Mouse (Mus musculus) adrenal gland, postnatal 4 days (tissue): ENCODE data around the gene Mrpl51. TPM values are rescaled to one million over a fixed set of nuclear protein-coding genes. Genes with fewer than 3 reads are reported as not detected.

Experiments used
- DNase-seq, 2 experiments: peaks; one replicate each; pipeline ENCODE4 v3.0.0; 2021 to 2022; ENCODE audit warnings: low spot score in 2 of 2, mixed read lengths in 2 of 2
- long read RNA-seq, 2 experiments: library from polyadenylated mRNA; stranded (forward); transcript quantifications; one replicate each; pipeline ENCODE4 v2.0.0; 2021
- total RNA-seq, 2 experiments: library from RNA; stranded (reverse); gene quantifications; 2 replicates each; pipeline ENCODE4 v1.2.3; 2021

The Mrpl51 gene
- 100 to 1,000 TPM; 155 to 168 TPM for total RNA-seq
- long read RNA-seq, experiment 1, transcript Mrpl51-201 (3 exons, 3,427 nt) = major isoform, 69 of 112 reads
- long read RNA-seq, experiment 1, transcript Mrpl51-202 (3 exons, 855 nt) = minor isoform, 6 of 112 reads
- long read RNA-seq, experiment 1, partial matches to known transcripts = 8 of 112 reads
- long read RNA-seq, experiment 1, other reads (novel, unspliced or antisense) = 29 of 112 reads
- long read RNA-seq, experiment 2, transcript Mrpl51-202 (3 exons, 855 nt) = minor isoform, 6 of 72 reads
- long read RNA-seq, experiment 2, transcript Mrpl51-201 (3 exons, 3,427 nt) = major isoform, 39 of 72 reads
- long read RNA-seq, experiment 2, partial matches to known transcripts = 26 of 72 reads
- long read RNA-seq, experiment 2, other reads (novel, unspliced or antisense) = 1 of 72 reads

DNA sequence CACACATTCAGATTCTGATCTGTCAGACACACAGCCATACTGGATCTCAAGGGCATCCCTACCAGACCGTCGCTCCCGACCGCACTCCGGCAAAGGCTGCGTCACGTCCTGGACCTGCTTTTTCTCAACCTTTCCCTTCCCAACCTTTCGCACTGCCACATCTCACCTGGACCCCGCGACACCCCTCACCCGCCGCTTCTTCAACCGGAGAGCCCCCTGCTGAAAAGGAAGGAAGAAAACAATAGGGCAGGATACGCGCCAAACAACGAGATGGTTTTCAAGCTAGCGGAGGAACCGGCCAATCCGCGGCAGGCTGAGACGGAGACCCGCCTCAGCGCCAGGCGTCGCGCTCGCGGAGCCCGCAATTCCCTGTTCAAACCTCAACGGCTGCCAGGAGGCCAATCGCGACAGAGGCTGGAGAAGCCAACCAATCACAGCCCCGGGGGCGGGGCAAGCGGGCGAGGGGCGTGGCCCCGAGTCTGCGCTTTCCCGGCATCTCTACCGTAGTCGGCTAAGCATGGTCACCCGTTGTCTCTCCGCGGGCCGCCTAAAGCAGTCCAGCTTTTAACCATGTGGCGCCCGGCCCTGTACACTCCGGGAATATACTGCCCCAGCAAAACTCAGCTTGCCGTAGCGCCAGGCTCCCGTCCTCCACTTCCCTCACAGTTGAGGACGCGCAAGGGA lies at the start of gene Mrpl51, which contains the start of gene Ncapd2:
TSS of gene Mrpl51 (plus strand) at position 470 of the 684 bp plus-strand sequence.
TSS of gene Ncapd2 (minus strand) at position 370 of the 684 bp plus-strand sequence.
- DNase-seq = peak; percentile 93 to 95

DNA sequence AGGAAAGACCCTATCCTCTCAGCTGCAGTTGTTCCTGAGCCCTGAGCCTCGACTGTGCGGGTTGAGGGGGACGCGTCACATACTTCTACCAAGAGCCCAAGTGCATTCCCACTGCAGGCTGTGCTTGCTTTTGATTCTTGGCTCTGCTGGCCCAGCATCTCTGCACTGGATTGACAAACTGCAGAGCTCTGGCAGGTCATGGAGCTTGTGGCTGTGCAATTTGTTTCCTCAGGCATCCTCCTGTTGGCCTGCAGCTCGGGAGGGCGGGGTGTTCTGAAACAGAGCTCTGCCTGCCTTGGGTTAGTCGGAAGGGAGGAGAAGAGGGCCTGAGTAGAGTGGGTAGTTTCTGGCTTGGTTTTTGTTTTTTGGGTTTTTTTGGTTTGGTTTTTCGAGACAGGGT lies 49.2 kb upstream of the Mrpl51 start:
- no peak for DNase-seq

DNA sequence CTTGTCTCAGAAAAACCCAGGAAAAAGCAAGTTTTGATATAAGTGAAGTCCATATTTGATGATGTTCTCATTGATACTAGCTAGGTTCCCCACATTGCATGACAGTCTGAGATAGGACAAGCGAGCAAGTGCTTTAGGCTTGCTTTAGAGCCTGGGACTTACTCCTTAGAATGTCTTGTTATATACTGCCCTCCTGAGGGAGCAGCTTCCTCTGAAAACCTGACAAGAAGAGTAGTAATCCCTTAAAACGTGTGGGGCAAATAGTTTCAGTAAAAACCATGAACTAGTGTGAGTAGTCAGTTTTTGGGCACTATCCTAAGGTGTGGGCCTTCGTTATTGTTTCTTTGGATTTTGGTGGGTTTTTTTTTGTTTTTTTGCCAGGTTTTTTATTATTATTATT lies 48.5 kb upstream of the Mrpl51 start:
- DNase-seq = no peak

DNA sequence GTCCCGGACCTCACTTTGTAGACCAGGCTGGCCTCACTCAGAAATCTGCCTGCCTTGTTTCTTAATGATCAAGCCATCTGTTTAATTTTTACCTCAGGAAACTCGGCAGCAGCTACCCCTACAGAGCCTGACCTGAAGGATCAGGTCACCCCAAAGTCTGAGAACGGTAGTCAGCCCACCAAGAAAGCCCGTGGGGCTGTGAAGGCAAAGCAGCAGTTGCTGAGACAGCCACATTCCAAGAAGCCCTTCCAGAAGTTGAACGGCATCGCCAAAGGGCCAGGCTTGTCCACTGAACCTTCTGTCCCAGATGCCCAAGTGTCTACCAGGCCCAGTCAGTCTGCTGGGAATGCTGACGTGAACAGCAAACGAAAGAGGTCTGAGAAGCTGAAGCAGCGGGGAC lies 47.7 kb upstream of the Mrpl51 start:
- DNase-seq = no peak

DNA sequence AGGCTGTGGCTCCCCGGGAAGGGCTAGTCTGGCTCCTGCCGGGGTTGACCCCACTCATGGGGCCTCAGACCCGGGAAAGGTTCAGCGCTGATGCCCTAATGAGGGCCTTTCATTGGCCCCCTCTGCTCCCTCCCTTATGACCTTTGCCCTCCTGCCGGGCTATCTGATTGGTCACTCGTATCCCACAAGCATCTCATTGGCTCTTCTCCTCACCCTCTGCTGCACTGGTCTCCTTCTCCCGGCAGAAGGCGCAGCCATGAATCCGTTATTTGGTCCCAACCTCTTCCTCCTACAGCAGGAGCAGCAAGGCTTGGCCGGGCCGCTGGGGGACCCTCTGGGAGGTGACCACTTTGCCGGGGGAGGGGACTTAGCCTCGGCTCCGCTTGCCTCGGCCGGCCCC lies 46.6 kb upstream of the Mrpl51 start, which contains the start of gene Iffo1:
TSS of gene Iffo1 (plus strand) at position 241 of the 400 bp plus-strand sequence.
- peak; percentile 67 to 84 for DNase-seq

DNA sequence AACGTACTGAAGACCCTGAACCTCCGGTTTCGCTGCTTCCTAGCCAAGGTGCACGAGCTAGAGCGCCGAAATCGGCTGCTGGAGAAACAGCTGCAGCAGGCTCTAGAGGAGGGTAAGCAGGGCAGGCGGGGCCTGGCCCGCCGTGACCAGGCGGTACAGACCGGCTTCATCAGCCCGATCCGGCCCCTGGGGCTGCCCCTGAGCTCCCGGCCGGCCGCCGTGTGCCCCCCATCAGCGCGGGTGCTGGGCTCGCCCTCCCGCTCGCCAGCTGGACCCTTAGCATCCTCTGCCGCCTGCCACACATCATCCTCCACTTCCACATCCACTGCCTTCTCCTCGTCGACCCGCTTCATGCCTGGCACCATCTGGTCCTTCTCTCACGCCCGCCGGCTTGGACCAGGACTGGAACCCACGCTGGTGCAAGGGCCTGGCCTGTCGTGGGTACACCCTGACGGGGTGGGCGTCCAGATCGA lies 46.1 kb upstream of the Mrpl51 start:
- DNase-seq = no peak

DNA sequence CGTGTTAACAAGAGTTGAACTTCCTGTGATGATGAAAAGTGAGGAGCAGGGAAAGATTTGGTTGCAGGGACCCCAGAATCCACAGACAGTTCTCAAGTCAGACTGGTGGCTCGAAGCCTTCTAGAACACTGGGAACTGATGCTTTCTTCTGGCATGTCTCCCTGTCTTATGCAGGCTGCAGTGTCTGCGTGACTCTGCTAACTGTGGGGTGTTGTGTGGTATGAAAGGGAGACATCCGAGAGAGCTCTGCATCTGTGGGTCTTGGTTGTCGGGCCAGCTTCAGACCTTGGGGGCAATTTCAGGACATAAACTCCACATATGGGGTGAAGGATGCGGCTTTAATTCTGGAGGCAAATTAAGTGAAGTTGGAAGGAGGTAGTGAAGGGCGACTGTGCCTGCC lies 45.5 kb upstream of the Mrpl51 start:
- DNase-seq = no peak

DNA sequence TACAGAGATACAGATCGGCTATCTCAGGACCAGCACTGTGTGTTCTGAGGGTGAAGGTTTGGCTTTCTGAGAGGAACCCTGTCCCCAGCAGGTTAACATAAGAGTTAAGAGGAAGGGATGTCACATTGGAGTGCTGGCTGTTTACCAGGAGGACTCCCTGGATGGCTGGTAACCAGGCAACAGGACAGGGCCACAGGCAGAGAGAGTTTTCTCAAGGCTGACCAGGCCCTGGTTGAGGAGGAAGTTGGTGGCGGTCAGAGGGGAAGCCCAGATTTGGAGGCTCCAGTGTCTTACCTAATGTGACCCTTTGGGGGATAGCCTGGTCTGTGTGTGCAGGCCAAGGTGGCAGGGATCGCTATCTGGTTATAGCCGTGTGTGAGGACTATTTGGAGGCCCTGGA lies 44.8 kb upstream of the Mrpl51 start:
- DNase-seq = peak in 1 of 2 experiments; percentile 35

DNA sequence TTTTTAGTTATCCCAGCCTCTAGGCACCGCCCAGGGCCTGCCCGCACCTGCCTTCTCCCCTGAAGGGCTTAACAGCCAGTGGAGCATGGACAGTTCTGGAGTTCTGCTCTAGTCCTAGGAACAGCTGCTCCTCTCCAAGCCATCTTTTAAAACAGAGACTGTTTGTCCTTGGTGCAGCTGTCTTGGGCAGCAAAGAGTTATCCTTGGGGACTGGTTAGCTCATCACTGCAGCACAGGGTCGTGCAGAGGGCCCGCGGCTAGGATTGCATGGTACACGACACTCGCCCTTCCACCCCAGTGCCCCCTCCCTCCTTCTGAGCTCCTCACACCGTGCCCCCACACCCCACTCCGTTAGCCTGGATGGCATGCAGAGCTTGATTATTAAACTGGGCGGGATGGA lies 44.3 kb upstream of the Mrpl51 start:
- no peak for DNase-seq

DNA sequence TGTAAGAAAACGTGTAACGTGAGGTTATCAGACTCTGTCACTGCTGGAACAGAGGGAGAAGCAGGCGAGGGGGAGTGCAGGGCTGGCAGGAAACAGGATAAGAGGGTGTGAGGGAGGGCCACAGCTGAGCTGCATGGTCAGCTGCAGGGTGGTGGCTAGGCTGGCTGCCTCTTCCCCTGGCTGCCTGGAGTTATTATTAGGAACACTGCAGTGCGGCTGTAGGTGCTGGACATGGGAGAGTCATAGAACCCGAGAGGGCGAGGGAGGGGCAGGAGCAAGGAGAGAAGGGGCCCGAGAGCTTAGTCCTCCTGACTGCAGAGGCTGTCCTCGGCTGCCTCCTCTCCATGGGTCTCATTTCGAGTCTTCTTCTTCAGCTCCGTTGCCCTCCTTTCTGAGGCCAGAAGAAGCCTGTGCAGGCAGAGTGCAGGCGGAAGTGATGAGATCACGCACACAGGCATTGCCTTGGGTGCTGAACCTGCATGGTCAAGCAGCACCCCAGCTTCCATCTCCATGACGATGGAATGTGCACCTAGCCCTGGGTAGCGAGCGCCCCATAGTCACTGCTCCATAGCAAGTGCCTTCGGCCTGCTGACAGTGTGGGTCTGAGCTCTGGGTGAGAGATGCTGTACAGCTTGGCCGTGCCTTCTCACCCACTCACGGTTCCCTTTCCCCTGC lies 43.2 kb upstream of the Mrpl51 start:
- no peak for DNase-seq

DNA sequence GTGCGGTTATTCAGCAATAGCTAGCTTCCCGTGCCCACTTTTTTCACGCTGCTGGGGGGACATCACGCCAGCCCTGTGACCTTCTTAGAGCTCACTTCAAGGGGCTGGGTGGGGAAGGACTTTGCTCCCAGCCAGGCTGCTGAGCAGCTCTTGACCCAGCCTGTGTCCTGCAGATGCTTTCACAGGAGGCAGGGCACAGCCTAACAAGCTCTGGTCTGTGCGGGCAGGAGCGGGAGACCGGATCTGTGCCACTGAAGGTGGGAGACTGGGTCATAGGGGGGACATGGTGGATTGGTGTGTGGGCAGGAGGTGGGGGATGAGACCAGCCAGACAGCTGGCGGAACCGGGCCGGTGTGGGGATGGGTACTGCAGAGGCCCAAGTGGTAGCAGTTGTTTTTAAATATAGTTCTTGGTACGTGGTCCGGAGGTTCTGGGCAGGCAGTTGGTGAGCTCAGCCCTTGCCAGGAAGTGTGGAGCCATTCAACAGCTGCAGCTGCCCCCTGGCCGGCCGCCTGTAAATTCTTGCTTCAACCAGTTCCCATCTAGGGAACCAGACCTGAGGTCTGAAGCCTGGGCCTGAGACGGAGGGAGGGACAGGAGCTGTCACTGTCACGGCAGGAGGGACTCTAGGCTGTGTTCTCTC lies 42.6 kb upstream of the Mrpl51 start:
- DNase-seq = no peak

DNA sequence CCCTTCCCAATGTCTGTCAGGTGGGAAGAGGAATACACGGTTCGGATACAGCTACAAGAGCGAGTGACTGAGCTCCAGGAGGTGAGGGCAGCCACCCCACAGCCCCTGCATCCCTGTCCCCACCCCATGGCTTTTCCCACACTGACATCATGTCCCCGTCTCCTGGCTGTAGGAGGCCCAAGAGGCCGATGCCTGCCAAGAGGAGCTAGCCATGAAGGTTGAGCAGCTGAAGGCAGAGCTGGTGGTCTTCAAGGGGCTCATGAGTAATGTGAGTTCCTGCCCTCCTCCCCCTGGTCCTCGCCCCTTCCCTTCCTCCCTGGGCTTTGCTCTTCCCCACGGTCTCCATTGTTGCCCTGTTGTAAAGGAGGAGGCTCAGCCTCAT lies 42.0 kb upstream of the Mrpl51 start:
- DNase-seq = no peak

DNA sequence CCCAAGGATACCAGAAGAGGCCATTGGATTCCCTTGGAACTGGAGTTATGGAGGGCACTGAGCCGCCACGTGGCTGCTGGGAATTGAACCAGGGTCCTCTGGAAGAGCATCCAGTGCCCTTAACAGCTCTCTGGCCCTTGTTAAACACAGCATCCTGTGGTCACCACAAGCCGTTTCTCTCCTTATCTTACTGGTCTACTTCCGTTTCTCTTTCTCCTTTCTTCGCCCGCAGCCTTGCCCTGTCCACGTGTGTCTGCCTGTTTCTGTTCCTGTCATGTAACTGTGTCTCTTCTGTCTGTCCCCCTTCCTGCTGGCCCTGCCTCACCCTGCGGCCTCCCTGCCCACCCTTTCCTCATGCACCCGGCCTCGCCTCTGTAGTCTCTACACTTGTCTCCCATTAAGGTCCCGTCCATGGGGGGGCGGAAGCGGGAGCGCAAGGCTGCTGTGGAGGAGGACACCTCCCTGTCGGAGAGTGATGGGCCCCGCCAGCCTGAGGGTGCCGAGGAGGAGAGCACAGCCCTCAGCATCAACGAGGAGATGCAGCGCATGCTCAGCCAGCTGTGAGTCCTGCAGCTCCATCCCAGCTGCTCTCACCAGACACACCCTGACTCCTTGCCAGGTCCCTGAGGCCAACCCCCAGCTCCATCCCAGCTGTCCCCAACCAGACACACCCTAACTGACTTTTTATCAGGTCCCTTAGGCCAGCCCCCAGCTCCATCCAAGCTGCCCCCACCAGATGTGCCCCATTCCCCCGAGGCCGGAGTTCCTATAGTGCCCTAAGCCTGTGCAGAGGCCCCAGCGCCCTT lies 39.2 kb upstream of the Mrpl51 start:
- DNase-seq = no peak

DNA sequence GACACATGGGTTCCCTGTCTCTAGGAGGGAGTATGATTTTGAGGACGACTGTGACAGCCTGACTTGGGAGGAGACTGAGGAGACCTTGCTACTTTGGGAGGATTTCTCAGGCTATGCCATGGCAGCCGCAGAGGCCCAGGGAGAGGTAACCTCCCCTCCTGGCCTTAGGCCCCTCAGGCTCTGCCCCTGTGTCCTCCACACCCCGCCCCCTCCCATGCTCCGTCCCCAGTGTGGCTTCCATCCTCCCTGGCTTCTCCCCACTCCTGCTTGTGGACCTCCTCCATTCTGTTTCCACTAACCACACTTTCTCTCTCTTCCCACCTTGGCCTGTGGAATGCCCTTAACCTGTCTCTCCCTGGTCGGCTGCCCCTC lies 38.6 kb upstream of the Mrpl51 start:
- DNase-seq = no peak

DNA sequence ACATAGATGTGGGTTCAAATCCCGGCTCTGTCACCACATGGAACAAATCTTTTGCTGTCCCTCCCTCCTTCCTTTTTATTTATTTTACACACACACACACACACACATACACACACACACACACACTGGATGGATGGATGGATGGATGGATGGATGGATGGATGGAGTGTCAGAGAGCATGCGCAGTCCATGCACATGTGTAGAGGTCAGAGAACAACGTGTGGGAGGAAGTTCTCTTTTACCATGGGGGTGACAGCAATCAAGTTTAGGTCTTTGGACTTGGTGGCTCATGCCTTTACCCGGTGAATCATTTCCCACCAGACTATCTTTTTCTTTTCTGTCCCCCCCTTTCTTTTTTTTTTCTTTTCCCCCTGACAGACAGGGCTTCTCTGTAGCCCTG lies 37.9 kb upstream of the Mrpl51 start:
- no peak for DNase-seq

DNA sequence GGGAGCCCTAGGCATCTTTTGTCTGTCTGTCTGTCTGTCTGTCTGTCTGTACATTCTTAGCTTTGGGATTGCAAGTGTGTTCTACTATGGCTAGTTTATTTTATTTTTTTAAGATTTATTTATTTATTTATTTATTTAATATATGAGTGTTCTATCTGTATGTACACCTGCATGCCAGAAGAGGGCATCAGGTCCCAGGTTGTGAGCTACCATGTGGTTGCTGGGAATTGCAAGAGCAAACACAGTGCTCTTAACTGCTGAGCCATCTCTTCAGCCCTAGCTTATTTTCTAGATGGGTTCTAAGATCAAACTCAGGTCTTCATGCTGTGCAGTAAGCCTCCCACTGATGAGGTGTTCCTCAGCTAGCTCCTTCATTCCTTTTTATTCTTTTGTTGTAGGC lies 37.1 kb upstream of the Mrpl51 start:
- DNase-seq = no peak

DNA sequence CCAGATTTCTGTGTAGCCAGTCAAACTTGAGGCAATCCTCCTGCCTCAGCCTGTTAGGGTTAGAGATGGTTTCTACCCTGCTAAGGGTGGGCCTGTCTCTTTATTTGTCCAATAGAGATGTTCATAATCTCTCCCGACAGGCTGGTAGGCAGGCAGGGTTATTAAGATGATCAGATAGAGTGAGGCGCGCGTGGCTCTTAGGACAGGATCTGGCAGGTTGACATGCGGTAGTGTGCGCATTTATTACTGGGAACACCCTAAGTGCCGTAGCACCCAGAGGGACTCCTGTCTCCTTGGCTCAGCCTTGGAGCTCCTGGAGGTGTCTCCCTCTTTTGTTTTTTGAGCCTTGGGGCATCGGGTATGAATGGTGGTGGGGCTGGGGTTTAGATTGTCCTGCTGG lies 36.3 kb upstream of the Mrpl51 start:
- no peak for DNase-seq

DNA sequence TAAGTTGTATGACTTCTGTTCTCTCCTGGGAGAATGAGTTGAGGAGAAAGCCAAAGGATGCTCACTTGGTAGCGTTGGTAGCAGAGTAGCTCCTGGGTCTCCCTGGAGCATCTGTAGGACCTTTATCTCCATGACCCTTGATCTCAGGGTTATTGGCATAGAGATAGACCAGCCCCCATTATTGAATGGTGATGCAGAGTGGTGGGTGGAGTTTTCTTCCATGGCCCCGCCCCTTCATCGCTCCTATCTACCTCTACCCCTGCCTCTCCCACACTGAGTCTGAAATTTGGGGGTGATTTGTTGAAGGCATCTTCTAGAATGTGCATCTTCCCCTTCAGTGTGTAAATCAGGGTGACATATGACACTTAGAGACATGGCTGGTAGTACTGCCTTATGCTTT lies 35.1 kb upstream of the Mrpl51 start:
- DNase-seq = no peak

DNA sequence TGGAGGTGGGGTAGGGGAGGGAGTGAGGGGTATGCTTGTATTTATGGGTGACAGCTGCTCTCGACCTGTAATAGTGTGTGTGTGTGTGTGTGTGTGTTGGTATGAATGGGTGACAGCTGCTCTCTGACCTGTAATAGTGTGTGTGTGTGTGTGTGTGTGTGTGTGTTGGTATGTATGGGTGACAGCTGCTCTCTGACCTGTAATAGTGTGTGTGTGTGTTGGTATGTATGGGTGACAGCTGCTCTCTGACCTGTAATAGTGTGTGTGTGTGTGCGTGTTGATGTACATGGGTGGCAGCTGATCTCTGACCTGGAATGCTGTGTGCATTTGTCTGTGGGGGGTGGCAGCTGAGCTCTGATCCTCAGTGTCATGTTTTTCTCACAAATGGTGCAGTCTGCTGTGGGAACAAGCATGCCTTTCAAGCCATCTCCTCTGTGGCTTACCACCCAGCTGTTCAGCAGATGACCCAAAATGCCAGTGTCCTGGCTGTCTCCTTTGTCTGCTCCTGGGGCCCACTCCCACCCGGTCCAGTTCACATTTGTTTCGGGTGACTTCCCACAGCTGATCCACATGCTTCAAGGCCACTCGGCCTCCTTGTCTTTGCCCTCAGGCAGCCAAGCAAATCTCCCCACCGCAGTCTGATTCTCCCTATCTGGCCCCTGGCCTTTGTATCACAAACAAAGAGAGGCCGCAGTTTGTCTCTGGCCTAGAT lies 34.5 kb upstream of the Mrpl51 start:
- DNase-seq = no peak

DNA sequence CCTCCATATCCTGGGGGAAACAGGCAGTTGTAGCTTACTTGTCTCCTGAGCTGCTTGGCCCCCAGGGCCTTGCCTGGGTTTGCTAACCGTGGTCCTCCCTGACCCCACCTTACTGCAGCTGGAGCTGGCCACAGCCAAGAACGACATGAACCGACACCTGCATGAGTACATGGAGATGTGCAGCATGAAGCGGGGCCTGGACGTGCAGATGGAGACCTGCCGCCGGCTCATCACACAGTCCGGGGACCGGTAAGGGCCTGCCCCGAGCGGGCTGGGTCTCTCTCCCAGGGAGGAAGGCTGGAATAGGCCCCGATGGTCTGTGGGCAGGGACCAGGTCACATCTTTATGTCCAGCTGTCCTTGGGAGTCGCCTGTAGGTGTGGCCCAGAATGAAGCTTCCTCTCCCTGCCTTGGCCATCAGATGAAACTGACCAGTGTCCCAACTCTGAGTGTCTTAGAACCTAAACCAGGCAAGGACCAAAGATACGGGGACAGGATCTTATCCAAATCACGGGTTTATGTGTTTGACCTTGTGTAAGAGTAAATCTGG lies 32.6 kb upstream of the Mrpl51 start:
- no peak for DNase-seq
